Mouse (Mus musculus): ENCODE results near the gene Ermp1.

Gene Ermp1

GRCm38 (mm10) chr19:29660835-29661764 is 12.9 kb upstream of the Ermp1 start:
- DNase-seq = no peak

- no peak for DNase-seq
These were observed 11.5 kb upstream of the Ermp1 start for GRCm38 (mm10) chr19:29659705-29660104.

- no peak for DNase-seq
These were observed 10.6 kb upstream of the Ermp1 start for GRCm38 (mm10) chr19:29658836-29659235.

- no peak for DNase-seq
These were observed 9.3 kb upstream of the Ermp1 start for GRCm38 (mm10) chr19:29657558-29657957.

GRCm38 (mm10) chr19:29657033-29657432 is 8.8 kb upstream of the Ermp1 start:
- DNase-seq = no peak

- no peak for DNase-seq
These were observed 8.4 kb upstream of the Ermp1 start for GRCm38 (mm10) chr19:29656620-29657019.

- DNase-seq = no peak
These were observed 7.8 kb upstream of the Ermp1 start for GRCm38 (mm10) chr19:29656029-29656428.

GRCm38 (mm10) chr19:29655148-29655547 is 6.9 kb upstream of the Ermp1 start:
- no peak for DNase-seq

- no peak for DNase-seq
These were observed 5.6 kb upstream of the Ermp1 start for GRCm38 (mm10) chr19:29653768-29654265.

GRCm38 (mm10) chr19:29649683-29650082 is 1.5 kb upstream of the Ermp1 start:
- DNase-seq = no peak

GRCm38 (mm10) chr19:29648550-29648914 is 317 bp upstream of the Ermp1 start:
- DNase-seq = no peak

- no peak for DNase-seq
These were observed 3.5 kb downstream of the Ermp1 start for GRCm38 (mm10) chr19:29644747-29645146.

GRCm38 (mm10) chr19:29643194-29643922 is 4.9 kb downstream of the Ermp1 start:
- DNase-seq = no peak

GRCm38 (mm10) chr19:29642211-29642610 is 6.0 kb downstream of the Ermp1 start:
- DNase-seq = no peak

GRCm38 (mm10) chr19:29641510-29641909 is 6.7 kb downstream of the Ermp1 start:
- DNase-seq = no peak

GRCm38 (mm10) chr19:29641055-29641454 is 7.2 kb downstream of the Ermp1 start:
- DNase-seq = no peak

GRCm38 (mm10) chr19:29612102-29612501 is 36.1 kb downstream of the Ermp1 start:
- DNase-seq = no peak

GRCm38 (mm10) chr19:29610907-29611306 is 37.3 kb downstream of the Ermp1 start:
- DNase-seq = peak in 1 of 2 experiments; percentile 24

- DNase-seq = no peak
These were observed 40.0 kb downstream of the Ermp1 start for GRCm38 (mm10) chr19:29608212-29608611.

GRCm38 (mm10) chr19:29607521-29607920 is 40.7 kb downstream of the Ermp1 start:
- no peak for DNase-seq

GRCm38 (mm10) chr19:29604653-29605052 is 43.6 kb downstream of the Ermp1 start:
- DNase-seq = no peak

GRCm38 (mm10) chr19:29603548-29604353 is 44.5 kb downstream of the Ermp1 start:
- no peak for DNase-seq

- DNase-seq = no peak
These were observed 49.2 kb downstream of the Ermp1 start for GRCm38 (mm10) chr19:29598981-29599380.
